Mouse (Mus musculus) lung, postnatal 0 days (tissue): Measurements from ENCODE around the gene Arl14. TPM values are rescaled to one million over a fixed set of nuclear protein-coding genes. Genes with fewer than 3 reads are reported as not detected.
A peak's percentile ranks its signal among the peaks of the same experiment; 100 is the strongest.

Experiments used
- ATAC-seq: fragments of 200-750 bp; cut with Nextera tagmentation; 2 replicates; pipeline ENCODE4 v1.8.0; 2017; ENCODE audit warnings: moderate library complexity
- DNase-seq: peaks from one replicate; pipeline ENCODE4 v3.0.0-alpha.2; 2016; ENCODE audit warnings: low spot score
- H3K27ac ChIP-seq: fragments of 300-500 bp; sonication (generic); 2 replicates; pipeline ENCODE4 v1.5.1; 2014; ENCODE audit warnings: antibody characterized with exemption, mild to moderate bottlenecking, low read length, mixed read lengths
- H3K27me3 ChIP-seq: fragments of 300-500 bp; sonication (generic); replicated peaks from 2 replicates; pipeline ENCODE4 v1.6.1; 2014; ENCODE audit warnings: low read length, mixed read lengths; ENCODE audit not compliant: insufficient read depth
- H3K36me3 ChIP-seq: fragments of 300-500 bp; sonication (generic); 2 replicates; pipeline ENCODE4 v1.6.1; 2014; ENCODE audit warnings: low read length, mixed read lengths; ENCODE audit not compliant: insufficient read depth
- H3K4me1 ChIP-seq: fragments of 300-500 bp; sonication (generic); 2 replicates; pipeline ENCODE4 v1.6.1; 2014; ENCODE audit warnings: antibody characterized with exemption, low read depth, low read length, mixed read lengths; ENCODE audit not compliant: insufficient read depth
- H3K4me2 ChIP-seq: fragments of 300-500 bp; sonication (generic); replicated peaks from 2 replicates; pipeline ENCODE4 v1.6.1; 2014; ENCODE audit warnings: low read depth, mild to moderate bottlenecking, low read length, moderate library complexity, mixed read lengths
- H3K4me3 ChIP-seq: fragments of 300-500 bp; sonication (generic); 2 replicates; pipeline ENCODE4 v1.5.1; 2014; ENCODE audit warnings: low read depth, low read length
- H3K9ac ChIP-seq: fragments of 300-500 bp; sonication (generic); replicated peaks from 2 replicates; pipeline ENCODE4 v1.6.1; 2014; ENCODE audit warnings: low read depth, mild to moderate bottlenecking
- H3K9me3 ChIP-seq: fragments of 300-500 bp; sonication (generic); 2 replicates; pipeline ENCODE4 v1.6.1; 2016; ENCODE audit warnings: low read length, mixed read lengths
- CTCF ChIP-seq: IDR thresholded peaks from 2 replicates; pipeline ENCODE4 v1.5.1; 2016; ENCODE audit warnings: antibody characterized with exemption, mild to moderate bottlenecking
- EP300 ChIP-seq: IDR thresholded peaks from 2 replicates; pipeline ENCODE4 v1.6.1; 2016; ENCODE audit warnings: antibody characterized with exemption, mild to moderate bottlenecking, control low read depth
- WGBS: fragments of 180-500 bp; shearing (Covaris S2); extraction: QIAGEN DNeasy Blood & Tissue Kit; methylation state at CpG from one replicate; pipeline ENCODE4 v1.1.7; 2014; 5-methylcytosine and 5-hydroxymethylcytosine counted together
- polyA plus RNA-seq: library from polyadenylated mRNA; unstranded; fragments of >200 nt; fragmentation: Nextera tagmentation; extraction: Ambion mirVana; gene quantifications from 2 replicates; pipeline ENCODE4 v1.2.1, GENCODE M21; 2015

The Arl14 gene
- polyA plus RNA-seq, 1 experiment from 2014 or later, result 0.10 TPM

- WGBS, result 83% methylated on average over 2 of the region's 2 CpGs
- no peaks in the 10 kb centered on the region for H3K27me3 ChIP-seq
- no peak overlapping the region for H3K4me2 ChIP-seq
- H3K9me3 ChIP-seq, result no peaks in the 10 kb centered on the region
- H3K27ac ChIP-seq, result no peak overlapping the region
- no peak for TF ChIP-seq CTCF
- no peak for TF ChIP-seq EP300
- no peak overlapping the region for H3K9ac ChIP-seq
- DNase-seq (no peak), ATAC-seq (no peak)
- H3K4me1 ChIP-seq, result no peaks in the 10 kb centered on the region
- no peaks in the 10 kb centered on the region for H3K36me3 ChIP-seq
- H3K4me3 ChIP-seq, result no peak overlapping the region
Observed at GRCm38 (mm10) chr3:69198098-69198497, 24.1 kb upstream of the Arl14 start.

GRCm38 (mm10) chr3:69200251-69200650, 22.0 kb upstream of the Arl14 start:
- peak; percentile 84 for ATAC-seq
- TF ChIP-seq EP300 (peak; percentile 52), CTCF (no peak)
- WGBS, result 38% methylated on average over 1 of the region's 1 CpGs

GRCm38 (mm10) chr3:69201206-69201605, 21.0 kb upstream of the Arl14 start:
- Histone ChIP-seq H3K27ac (no peak overlapping the region), H3K36me3 (no peaks in the 10 kb centered on the region), H3K4me3 (no peak overlapping the region), H3K9me3 (no peaks in the 10 kb centered on the region), H3K27me3 (no peaks in the 10 kb centered on the region), H3K4me1 (no peaks in the 10 kb centered on the region), H3K4me2 (no peak overlapping the region), H3K9ac (no peak overlapping the region)
- DNase-seq, result no peak
- TF ChIP-seq CTCF (no peak), EP300 (no peak)
- ATAC-seq, result no peak
- WGBS, result 51% methylated on average over 2 of the region's 2 CpGs

More at GRCm38 (mm10) chr3:69200251-69200650, 22.0 kb upstream of the Arl14 start:
- H3K9ac ChIP-seq, result no peak overlapping the region
- H3K4me1 ChIP-seq, result no peaks in the 10 kb centered on the region
- H3K27me3 ChIP-seq, result no peaks in the 10 kb centered on the region
- H3K4me2 ChIP-seq, result no peak overlapping the region
- no peak overlapping the region for H3K27ac ChIP-seq
- peak; percentile 50 for DNase-seq
- H3K9me3 ChIP-seq, result no peaks in the 10 kb centered on the region
- no peak overlapping the region for H3K4me3 ChIP-seq
- no peaks in the 10 kb centered on the region for H3K36me3 ChIP-seq

- no peaks in the 10 kb centered on the region for H3K9me3 ChIP-seq
- 55% methylated on average over 4 of the region's 4 CpGs for WGBS
- H3K4me2 ChIP-seq, result no peak overlapping the region
- H3K27ac ChIP-seq, result no peak overlapping the region
- DNase-seq (no peak), ATAC-seq (no peak)
- H3K36me3 ChIP-seq, result no peaks in the 10 kb centered on the region
- no peaks in the 10 kb centered on the region for H3K27me3 ChIP-seq
- H3K9ac ChIP-seq, result no peak overlapping the region
- no peak for TF ChIP-seq CTCF
- TF ChIP-seq EP300, result no peak
- H3K4me1 ChIP-seq, result no peaks in the 10 kb centered on the region
- no peak overlapping the region for H3K4me3 ChIP-seq
Observed at GRCm38 (mm10) chr3:69202876-69203275, 19.3 kb upstream of the Arl14 start.

- Histone ChIP-seq H3K4me3 (no peak overlapping the region), H3K4me1 (no peaks in the 10 kb centered on the region), H3K36me3 (no peaks in the 10 kb centered on the region), H3K9me3 (no peaks in the 10 kb centered on the region), H3K9ac (no peak overlapping the region), H3K27me3 (no peaks in the 10 kb centered on the region), H3K27ac (no peak overlapping the region), H3K4me2 (no peak overlapping the region; the same call in 1 of the 2 replicates)
- peak; percentile 46 for ATAC-seq
- DNase-seq, result peak; percentile 27
- TF ChIP-seq EP300 (no peak), CTCF (no peak)
- 27% methylated on average over 7 of the region's 7 CpGs for WGBS
Observed at GRCm38 (mm10) chr3:69205266-69206054, 16.8 kb upstream of the Arl14 start.

- H3K27ac ChIP-seq, result no peak overlapping the region
- no peaks in the 10 kb centered on the region for H3K4me1 ChIP-seq
- ATAC-seq, result no peak
- 75% methylated on average over 10 of the region's 10 CpGs for WGBS
- H3K4me2 ChIP-seq, result no peak overlapping the region
- H3K36me3 ChIP-seq, result no peaks in the 10 kb centered on the region
- no peak overlapping the region for H3K9ac ChIP-seq
- no peak overlapping the region for H3K4me3 ChIP-seq
- no peak for TF ChIP-seq EP300
- no peak for TF ChIP-seq CTCF
- no peak for DNase-seq
- H3K27me3 ChIP-seq, result no peaks in the 10 kb centered on the region
- no peaks in the 10 kb centered on the region for H3K9me3 ChIP-seq
Observed at GRCm38 (mm10) chr3:69206193-69206893, 15.9 kb upstream of the Arl14 start.
